ENCODE assay signal across 12 mouse cellular contexts in genomic region chr13:117195569-117196495, GRCm38 (mm10). TPM values are rescaled to one million over a fixed set of nuclear protein-coding genes. Genes with fewer than 3 reads are reported as not detected.
DNase-seq lines count a peak whose midpoint lies in the region; ATAC-seq and TF ChIP-seq lines count a peak whose summit lies in the region.
"Had no signal": no experiment of that assay in that cellular context is flagged by ENCODE, and none has a peak within 500 bp of the region (broad histone marks: within the 10 kb centered on the region; RNA-seq: fewer than 3 reads in every experiment).

No protein-coding gene starts in this region.

- no peak overlapping the region for H3K4me3 ChIP-seq in macrophage (ENCODE audit: inconsistent target)
- H3K4me3 ChIP-seq in heart, adult 2 months, result no peak overlapping the region
- no peak overlapping the region for H3K4me3 ChIP-seq in kidney, adult 2 months (ENCODE audit: insufficient read depth, low read depth, low read length)
- H3K4me3 ChIP-seq: hindbrain, embryonic 10.5 days; limb, embryonic 12.5 days had no signal

- TF ChIP-seq CTCF in heart, adult 2 months (IDR thresholded peaks at IDR 0.05), result no peak
- no peak for TF ChIP-seq CTCF in kidney, adult 2 months (conservative IDR thresholded peaks at IDR 0.05; ENCODE audit: insufficient read depth, insufficient read length, low read depth, low read length)

- no peak for DNase-seq in frontal cortex, postnatal 10 days (ENCODE audit: low spot score in 2 of 2)
- peak; percentile 53 for DNase-seq in thymus, postnatal 0 days (ENCODE audit: low spot score)
- DNase-seq in heart, adult 2 months, result no peak
- DNase-seq in kidney, postnatal 4 days, result no peak
- DNase-seq in kidney, adult 2 months, result no peak
- DNase-seq: cerebellum, adult 8-10 months had no signal

- intact Hi-C loops in heart, adult 2 months (cut with DNase I), result no loop called here

- H3K36me3 ChIP-seq in macrophage (ENCODE audit: inconsistent target), result no peaks in the 10 kb centered on the region
- H3K36me3 ChIP-seq in heart, adult 2 months (ENCODE audit: control insufficient read depth, insufficient read depth, low read length), result no peaks in the 10 kb centered on the region
- no peaks in the 10 kb centered on the region for H3K36me3 ChIP-seq in kidney, adult 2 months (ENCODE audit: control insufficient read depth, insufficient read depth, low read length)
- H3K36me3 ChIP-seq: hindbrain, embryonic 10.5 days; limb, embryonic 12.5 days had no signal

- TF ChIP-seq POLR2A in heart, adult 2 months (IDR thresholded peaks at IDR 0.05; ENCODE audit: insufficient read depth, low read depth, low read length), result no peak
- TF ChIP-seq POLR2A in kidney, adult 2 months (IDR thresholded peaks at IDR 0.05; ENCODE audit: low read depth, low read length), result no peak

- no peaks in the 10 kb centered on the region for H3K4me1 ChIP-seq in heart, adult 2 months (ENCODE audit: control insufficient read depth, insufficient read depth, low read length)
- 0 out of 2 replicates have a peak, but pooled peaks cover 3% of the 10 kb centered on the region for H3K4me1 ChIP-seq in kidney, adult 2 months (ENCODE audit: control insufficient read depth, insufficient read depth, low read length)
- H3K4me1 ChIP-seq: hindbrain, embryonic 10.5 days; limb, embryonic 12.5 days had no signal

- no peaks in the 10 kb centered on the region for H3K27me3 ChIP-seq in heart, adult 2 months (ENCODE audit: control insufficient read depth, insufficient read depth, low read length)
- no peaks in the 10 kb centered on the region for H3K27me3 ChIP-seq in kidney, adult 2 months (replicated peaks; ENCODE audit: control insufficient read depth, insufficient read depth, low read length)
- H3K27me3 ChIP-seq: limb, embryonic 12.5 days had no signal

- no peak overlapping the region for H3K9ac ChIP-seq in heart, adult 2 months (ENCODE audit: low read depth, low read length)
- H3K9ac ChIP-seq: limb, embryonic 12.5 days had no signal

- TF ChIP-seq EP300 in heart, adult 2 months (IDR thresholded peaks at IDR 0.05; ENCODE audit: insufficient read depth, low read depth, low read length), result no peak

- ATAC-seq in frontal cortex, adult (ENCODE audit: low TSS enrichment), result peak; percentile 20; the same call in 1 of the 2 replicates
- ATAC-seq in common myeloid progenitor, adult 5-6 weeks (replicated peaks; ENCODE audit: low read depth, poor library complexity, severe bottlenecking), result peak; percentile 69

- no peaks in the 10 kb centered on the region for H3K79me2 ChIP-seq in macrophage (ENCODE audit: inconsistent target)
- H3K79me2 ChIP-seq in heart, adult 2 months (replicated peaks; ENCODE audit: control insufficient read depth, insufficient read depth, low read length), result no peaks in the 10 kb centered on the region

- WGBS in macrophage (ENCODE audit: missing documents), result 20% methylated on average over 13 of the region's 13 CpGs
- 75% methylated on average over 13 of the region's 13 CpGs for WGBS in heart, adult 2 months
- 86% methylated on average over 13 of the region's 13 CpGs for WGBS in kidney, adult 2 months

- peak overlapping the region; percentile 51 for H3K27ac ChIP-seq in macrophage
- H3K27ac ChIP-seq in heart, adult 2 months, result no peak overlapping the region
- no peak overlapping the region for H3K27ac ChIP-seq in kidney, adult 2 months (ENCODE audit: insufficient read depth, low read depth, low read length)
- H3K27ac ChIP-seq: hindbrain, embryonic 10.5 days; limb, embryonic 12.5 days had no signal

RNA-seq across cellular contexts. Expression of gene Emb, which starts 12.5 kb away (rescaled TPM):
- total RNA-seq in common myeloid progenitor, adult 5-6 weeks (2017), result 368 TPM in 2 replicates
- 10 to 100 TPM in 21 of 26 experiments, 1 to 10 TPM in 5; 4.4 to 91.7 (median 25.5) TPM for total RNA-seq in macrophage (2018; cell fraction: chromatin; rRNA removed)
- total RNA-seq in macrophage (2018; cell fraction: cytosol; rRNA removed), result 100 to 1,000 TPM in 8 of 26 experiments, 10 to 100 TPM in 18; 27.7 to 143 (median 66.8) TPM
- 100 to 1,000 TPM in 6 of 26 experiments, 10 to 100 TPM in 20; 28.9 to 150 (median 66.4) TPM for total RNA-seq in macrophage (2018; cell fraction: nucleus; rRNA removed)
- 54.2 to 190 TPM (median 124 TPM) in 3 replicates for polyA plus RNA-seq in macrophage (2018)
- polyA plus RNA-seq in thymus, postnatal 0 days (2015; fragmentation: Nextera tagmentation; extraction: Ambion mirVana), result 136 and 155 TPM in 2 replicates
- 1 to 10 TPM; 8.8 to 9.3 TPM for total RNA-seq in heart, adult 2 months (2021)
- 2.3 and 2.7 TPM in 2 replicates for polyA plus RNA-seq in heart, adult 2 months (2012; rRNA removed)
- polyA plus RNA-seq in kidney, adult 2 months (2012; rRNA removed), result 13.7 and 15.3 TPM in 2 replicates

RNA-seq across cellular contexts. Expression of gene Gm17509, which starts 25.0 kb away (rescaled TPM):
- total RNA-seq in common myeloid progenitor, adult 5-6 weeks (2017), result 0.24 and 0.27 TPM in 2 replicates
- total RNA-seq in macrophage (2018; cell fraction: chromatin; rRNA removed), result under 1 TPM in 9 of 26 experiments, not detected in 17; 0.25 to 0.79 (median 0.32) TPM
- under 1 TPM in 13 of 26 experiments, not detected in 13; 0.04 to 0.17 (median 0.09) TPM for total RNA-seq in macrophage (2018; cell fraction: cytosol; rRNA removed)
- total RNA-seq in macrophage (2018; cell fraction: nucleus; rRNA removed), result 1 to 10 TPM in 1 of 26 experiments, under 1 TPM in 12, not detected in 13; 0.20 to 1.4 (median 0.44) TPM
- 0.09 to 0.18 TPM in 2 of 3 replicates, not detected in the other for polyA plus RNA-seq in macrophage (2018)
- polyA plus RNA-seq in thymus, postnatal 0 days (2015; fragmentation: Nextera tagmentation; extraction: Ambion mirVana), result 0.74 and 0.90 TPM in 2 replicates
- not detected for total RNA-seq in heart, adult 2 months (2021)
- not detected in 2 replicates for polyA plus RNA-seq in heart, adult 2 months (2012; rRNA removed)
- polyA plus RNA-seq in kidney, adult 2 months (2012; rRNA removed), result 0.04 TPM in 1 of 2 replicates, not detected in the other
- total RNA-seq: heart, adult 8-10 months had no signal
